Mouse (Mus musculus) megakaryocyte, adult 5-6 weeks (primary cell): ENCODE measurements around the gene Itpr1. TPM values are rescaled to one million over a fixed set of nuclear protein-coding genes. Genes with fewer than 3 reads are reported as not detected.

Experiments
- ATAC-seq: 2 replicates; pipeline ENCODE4 v1.8.0; 2016; ENCODE audit warnings: mild to moderate bottlenecking, inconsistent platforms; ENCODE audit not compliant: poor library complexity, severe bottlenecking
- total RNA-seq, 2 experiments: library from RNA; stranded (forward) in 1 of 2; stranded (reverse) in 1 of 2; fragments of 153-499, 151-499 nt in 1 of 2; fragments of 221-1000, 200-1000 nt in 1 of 2; gene quantifications; 2 replicates each; pipeline versions ENCODE4 v1.2.3 to v1.2.4; 2015 to 2017

The Itpr1 gene
- total RNA-seq, 2 experiments from 2014 or later = 55.7 to 127 TPM

GRCm38 (mm10) chr6:108494185-108494804 is 281.4 kb downstream of the Itpr1 start:
- ATAC-seq = no peak

- ATAC-seq = no peak
Measured at GRCm38 (mm10) chr6:108494994-108495393, 282.1 kb downstream of the Itpr1 start.

GRCm38 (mm10) chr6:108498070-108498469 is 285.2 kb downstream of the Itpr1 start:
- no peak; the same call in 1 of the 2 replicates for ATAC-seq

- peak; percentile 96 for ATAC-seq
Measured at GRCm38 (mm10) chr6:108503651-108504050, 290.8 kb downstream of the Itpr1 start.

GRCm38 (mm10) chr6:108504717-108505116 is 291.8 kb downstream of the Itpr1 start:
- ATAC-seq = no peak

- ATAC-seq = no peak
Measured at GRCm38 (mm10) chr6:108506161-108506560, 293.3 kb downstream of the Itpr1 start.

GRCm38 (mm10) chr6:108507337-108507736 is 294.4 kb downstream of the Itpr1 start:
- ATAC-seq = no peak

GRCm38 (mm10) chr6:108509320-108509719 is 296.4 kb downstream of the Itpr1 start:
- no peak for ATAC-seq

- ATAC-seq = no peak
Measured at GRCm38 (mm10) chr6:108510101-108510500, 297.2 kb downstream of the Itpr1 start.

GRCm38 (mm10) chr6:108512097-108512496 is 299.2 kb downstream of the Itpr1 start:
- ATAC-seq = no peak

GRCm38 (mm10) chr6:108512994-108513393 is 300.1 kb downstream of the Itpr1 start:
- no peak for ATAC-seq

- no peak for ATAC-seq
Measured at GRCm38 (mm10) chr6:108516248-108516647, 303.4 kb downstream of the Itpr1 start.

GRCm38 (mm10) chr6:108517241-108517981 is 304.5 kb downstream of the Itpr1 start:
- ATAC-seq = peak; percentile 96

- no peak; the same call in 1 of the 2 replicates for ATAC-seq
Measured at GRCm38 (mm10) chr6:108517986-108518385, 305.1 kb downstream of the Itpr1 start.

GRCm38 (mm10) chr6:108518552-108518951 is 305.7 kb downstream of the Itpr1 start:
- no peak for ATAC-seq

- no peak for ATAC-seq
Measured at GRCm38 (mm10) chr6:108519327-108519726, 306.4 kb downstream of the Itpr1 start.

- ATAC-seq = no peak
Measured at GRCm38 (mm10) chr6:108523956-108524616, 311.2 kb downstream of the Itpr1 start.

GRCm38 (mm10) chr6:108524617-108525010 is 311.7 kb downstream of the Itpr1 start:
- ATAC-seq = no peak

GRCm38 (mm10) chr6:108527560-108527959 is 314.7 kb downstream of the Itpr1 start:
- no peak for ATAC-seq

GRCm38 (mm10) chr6:108527993-108528392 is 315.1 kb downstream of the Itpr1 start:
- ATAC-seq = 0 out of 2 replicates have a peak, but pooled peaks have one; percentile 12

GRCm38 (mm10) chr6:108529150-108529549 is 316.3 kb downstream of the Itpr1 start:
- peak; percentile 9; the same call in 1 of the 2 replicates for ATAC-seq
